Mouse (Mus musculus) C2C12 (cell line): ENCODE results near the gene Macrod1. TPM values are rescaled to one million over a fixed set of nuclear protein-coding genes. Genes with fewer than 3 reads are reported as not detected.

ENCODE experiments used
- H3K27me3 ChIP-seq: one replicate; pipeline ENCODE4 v1.6.1; 2011; ENCODE audit not compliant: control insufficient read depth, insufficient read depth, insufficient read length
- H3K36me3 ChIP-seq: one replicate; pipeline ENCODE4 v1.6.1; 2011; ENCODE audit not compliant: control insufficient read depth, insufficient read depth
- H3K4me3 ChIP-seq: one replicate; pipeline ENCODE4 v1.5.1; 2011; ENCODE audit warnings: mild to moderate bottlenecking, control low read depth; ENCODE audit not compliant: poor library complexity, insufficient read depth, severe bottlenecking
- H3K79me2 ChIP-seq: one replicate; pipeline ENCODE4 v1.6.1; 2011; ENCODE audit not compliant: control insufficient read depth, insufficient read depth
- H3K79me3 ChIP-seq: one replicate; pipeline ENCODE4 v1.6.1; 2011; ENCODE audit warnings: low read depth, control low read depth
- H3ac ChIP-seq: one replicate; pipeline ENCODE3; 2011; ENCODE audit warnings: low read depth; ENCODE audit not compliant: control insufficient read depth, insufficient read length
- CEBPB ChIP-seq: IDR thresholded peaks from one replicate; pipeline ENCODE4 v1.6.1; 2011; ENCODE audit warnings: low read depth, mild to moderate bottlenecking, control low read depth, moderate library complexity
- CTCF ChIP-seq: IDR thresholded peaks from one replicate; pipeline ENCODE4 v1.5.1; 2011; ENCODE audit not compliant: control insufficient read depth, insufficient read depth, insufficient read length
- FOSL1 ChIP-seq: IDR thresholded peaks from one replicate; pipeline ENCODE4 v1.8.0; 2011; ENCODE audit warnings: mild to moderate bottlenecking, low read length; ENCODE audit not compliant: poor library complexity, insufficient read depth, severe bottlenecking
- MAX ChIP-seq: IDR thresholded peaks from one replicate; pipeline ENCODE4 v1.6.1; 2011; ENCODE audit warnings: mild to moderate bottlenecking, control low read depth
- MYOD1 ChIP-seq: IDR thresholded peaks from one replicate; pipeline ENCODE4 v1.6.1; 2011; ENCODE audit warnings: low read depth; ENCODE audit not compliant: control insufficient read depth, insufficient read length
- MYOG ChIP-seq: IDR thresholded peaks from one replicate; pipeline ENCODE4 v1.6.1; 2011; ENCODE audit not compliant: control insufficient read depth, insufficient read length; ENCODE audit errors: extremely low read depth
- USF1 ChIP-seq: IDR thresholded peaks from one replicate; pipeline ENCODE4 v1.6.1; 2011; ENCODE audit warnings: low read depth, mild to moderate bottlenecking, control low read depth, moderate library complexity
- polyA plus RNA-seq: library from polyadenylated mRNA; unstranded; fragments of >200 nt; fragmentation: generic; extraction: Trizol; gene quantifications from one replicate; pipeline ENCODE4 v1.2.1, GENCODE M21; 2012; ENCODE audit warnings: missing spikeins

Gene Macrod1
- polyA plus RNA-seq, 1 experiment = 8.3 TPM

DNA sequence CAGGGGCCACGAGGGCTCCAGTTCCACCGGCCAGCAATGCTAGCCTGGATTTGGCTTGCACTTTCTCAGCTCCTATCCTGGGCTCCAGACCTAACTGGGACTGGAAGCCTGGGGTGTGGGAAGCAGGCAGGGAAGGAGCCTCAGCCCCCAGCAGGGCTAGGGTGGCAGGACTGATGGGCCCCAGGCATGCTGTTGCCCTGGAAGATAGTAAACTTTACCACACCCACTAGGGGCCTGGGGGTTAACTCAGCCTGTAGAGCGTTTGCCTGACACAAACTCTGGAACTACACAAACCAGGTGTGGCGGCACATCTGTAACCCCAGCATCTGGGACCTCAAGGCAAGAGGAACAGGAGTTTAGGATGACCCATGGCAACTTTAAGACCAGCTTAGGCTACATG is 60.5 kb downstream of the Macrod1 start:
- Histone ChIP-seq H3K79me3 (no peaks in the 10 kb centered on the region), H3K79me2 (no peaks in the 10 kb centered on the region), H3K27me3 (no peaks in the 10 kb centered on the region), H3K36me3 (no peaks in the 10 kb centered on the region), H3K4me3 (no peak overlapping the region), H3ac (no peak overlapping the region)
- TF ChIP-seq CTCF (no peak), MYOD1 (no peak), FOSL1 (no peak), CEBPB (no peak), USF1 (no peak), MAX (no peak), MYOG (no peak)

DNA sequence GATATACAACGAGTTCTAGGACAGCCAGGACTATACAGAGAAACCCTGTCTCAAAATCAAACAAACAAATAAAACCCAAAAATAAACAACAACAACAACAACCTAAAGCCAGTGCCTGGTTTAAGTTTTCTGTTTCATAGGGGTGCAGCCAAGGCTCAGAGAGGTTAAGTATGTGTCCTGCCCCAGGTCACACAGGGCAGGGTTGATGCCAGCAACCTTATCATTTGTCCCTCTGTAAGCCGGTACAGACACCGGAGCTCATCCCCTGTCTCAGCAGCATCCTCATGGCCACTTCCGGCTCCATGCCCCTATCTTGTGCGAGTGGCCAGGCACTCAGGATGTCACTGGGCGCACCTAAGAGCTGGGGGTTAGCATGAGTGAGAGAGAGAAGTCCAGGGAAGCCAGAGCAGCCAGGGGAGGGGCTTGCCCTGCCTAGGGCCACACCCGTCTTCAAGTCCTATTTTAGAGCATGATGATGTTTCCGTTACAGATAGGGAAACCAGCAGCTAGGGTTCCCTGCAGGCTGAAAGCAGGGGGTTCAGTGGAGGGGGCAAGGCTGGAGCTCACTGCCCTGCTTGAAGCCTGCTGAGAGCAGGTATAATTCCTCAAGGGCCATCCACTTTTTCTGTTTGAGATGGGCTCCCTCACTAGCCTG is 61.2 kb downstream of the Macrod1 start:
- H3K4me3 ChIP-seq = no peak overlapping the region
- no peak overlapping the region for H3ac ChIP-seq
- H3K79me2 ChIP-seq = no peaks in the 10 kb centered on the region
- H3K27me3 ChIP-seq = no peaks in the 10 kb centered on the region
- no peaks in the 10 kb centered on the region for H3K36me3 ChIP-seq
- no peaks in the 10 kb centered on the region for H3K79me3 ChIP-seq
- no peak for TF ChIP-seq MYOG
- TF ChIP-seq CTCF = no peak
- no peak for TF ChIP-seq FOSL1
- TF ChIP-seq MAX = no peak
- no peak for TF ChIP-seq CEBPB

DNA sequence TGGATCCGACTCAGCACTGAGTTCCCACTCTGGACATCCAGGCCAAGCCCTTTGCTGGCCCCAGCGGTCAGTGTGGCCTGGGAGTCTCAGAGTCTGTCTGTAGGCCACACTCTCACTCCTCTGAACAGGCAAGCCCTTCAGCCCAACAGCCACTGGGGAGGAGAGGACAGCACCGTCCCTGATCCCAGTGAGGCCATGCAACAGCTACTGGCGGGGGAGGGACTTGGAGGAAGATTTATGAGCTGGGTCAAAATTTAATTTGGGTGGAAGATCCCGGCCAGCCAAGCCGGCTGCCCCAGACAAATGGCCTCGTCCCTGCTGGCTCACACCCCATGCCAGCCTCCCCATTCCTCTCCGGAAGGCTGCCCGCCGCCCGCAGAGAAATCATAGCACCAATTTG is 64.6 kb downstream of the Macrod1 start:
- Histone ChIP-seq H3K79me2 (no peaks in the 10 kb centered on the region), H3K79me3 (no peaks in the 10 kb centered on the region), H3K27me3 (no peaks in the 10 kb centered on the region), H3ac (no peak overlapping the region), H3K36me3 (no peaks in the 10 kb centered on the region), H3K4me3 (no peak overlapping the region)
- no peak for TF ChIP-seq FOSL1

DNA sequence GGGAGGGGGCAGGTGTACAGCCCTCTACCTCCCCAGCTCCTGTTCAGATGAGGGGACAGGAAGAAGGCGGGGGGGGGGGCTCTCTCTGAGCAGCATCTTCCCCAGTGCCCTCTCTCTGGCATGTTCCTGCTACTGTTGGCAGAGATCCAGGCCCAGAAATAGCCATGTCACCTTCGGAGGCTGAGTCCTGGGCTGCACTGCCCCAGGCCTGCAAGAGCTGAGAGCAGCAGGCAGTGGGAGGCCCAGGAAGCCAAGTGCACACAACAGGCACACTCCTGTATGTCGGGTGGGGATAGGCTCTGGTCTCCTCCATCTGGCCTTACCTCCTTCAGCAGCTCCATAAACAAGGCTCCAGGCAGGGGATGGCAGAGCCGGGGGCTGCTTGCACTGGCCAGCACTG is 65.7 kb downstream of the Macrod1 start:
- Histone ChIP-seq H3K79me3 (no peaks in the 10 kb centered on the region), H3K36me3 (no peaks in the 10 kb centered on the region), H3ac (no peak overlapping the region), H3K79me2 (no peaks in the 10 kb centered on the region), H3K27me3 (no peaks in the 10 kb centered on the region), H3K4me3 (no peak overlapping the region)
- TF ChIP-seq CTCF (no peak), MYOD1 (no peak)

DNA sequence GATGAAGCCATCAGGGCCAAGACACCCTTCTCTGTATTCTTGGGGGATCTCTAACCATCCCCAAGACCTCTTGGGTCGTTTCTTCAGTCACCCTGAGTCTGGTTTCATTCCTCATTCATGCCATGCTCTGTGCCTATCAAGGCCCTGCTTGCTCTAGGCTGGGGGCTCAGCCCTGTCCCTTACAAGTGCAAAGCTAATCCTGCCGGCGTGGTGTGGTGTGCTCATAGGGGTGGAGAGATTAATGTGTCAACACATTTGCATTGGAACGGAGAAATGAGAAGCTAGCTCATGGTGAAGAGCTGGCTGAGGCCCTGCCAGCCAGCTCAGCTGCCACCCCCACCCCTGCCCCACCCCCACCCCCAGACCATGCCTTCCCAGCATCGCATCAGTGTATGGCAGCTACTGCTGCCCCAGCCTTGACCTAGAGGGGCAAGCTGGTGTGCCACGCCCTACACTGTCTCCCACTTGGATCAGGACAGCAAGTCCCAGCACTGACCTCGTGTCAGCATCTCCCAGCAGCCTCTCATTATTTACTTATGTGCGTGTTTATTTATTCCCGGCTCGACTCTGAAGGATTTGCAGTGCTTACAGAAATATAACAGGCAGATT is 66.2 kb downstream of the Macrod1 start:
- Histone ChIP-seq H3K79me2 (no peaks in the 10 kb centered on the region), H3K4me3 (no peak overlapping the region), H3K27me3 (no peaks in the 10 kb centered on the region), H3K79me3 (no peaks in the 10 kb centered on the region), H3ac (no peak overlapping the region), H3K36me3 (no peaks in the 10 kb centered on the region)
- TF ChIP-seq FOSL1 (no peak), MYOD1 (no peak), CEBPB (no peak), MYOG (no peak), CTCF (no peak), MAX (no peak), USF1 (no peak)

DNA sequence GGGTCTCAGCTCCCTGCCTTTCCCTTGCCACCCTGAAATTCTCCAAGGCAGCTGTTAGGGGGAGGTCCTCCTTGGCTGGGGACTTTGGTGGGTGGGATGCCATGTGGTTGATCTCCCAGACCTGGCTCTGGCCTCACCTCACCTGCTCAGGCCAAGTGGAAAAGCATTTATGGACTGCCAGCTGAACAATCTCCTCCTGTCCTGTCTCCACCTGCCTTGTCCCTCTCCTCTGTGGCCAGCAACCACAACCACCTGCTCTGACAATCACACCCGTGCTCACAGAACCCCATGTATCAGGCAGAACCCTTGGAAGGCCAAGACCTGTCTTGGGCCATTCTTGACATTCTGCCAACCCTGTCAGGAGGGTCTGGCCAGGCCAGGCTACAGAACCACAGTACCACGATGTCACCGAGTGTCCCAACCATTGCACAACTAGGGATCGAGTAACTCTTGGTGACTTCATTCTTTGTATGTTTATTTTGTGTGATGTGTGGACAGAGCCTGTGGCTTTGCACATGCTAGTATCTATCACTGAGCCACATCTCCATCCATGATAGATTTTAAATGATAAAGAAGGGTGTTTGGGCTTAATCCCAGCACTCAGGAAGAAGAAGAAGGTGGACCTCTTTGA is 69.0 kb downstream of the Macrod1 start:
- TF ChIP-seq USF1 (no peak), MYOD1 (peak; percentile 62), FOSL1 (no peak), CTCF (no peak), CEBPB (peak; percentile 53)
- H3K27me3 ChIP-seq = peaks cover 6% of the 10 kb centered on the region
- H3ac ChIP-seq = no peak overlapping the region
- no peaks in the 10 kb centered on the region for H3K36me3 ChIP-seq
- H3K79me3 ChIP-seq = no peaks in the 10 kb centered on the region
- no peaks in the 10 kb centered on the region for H3K79me2 ChIP-seq
- H3K4me3 ChIP-seq = no peak overlapping the region
